Mouse (Mus musculus): ENCODE results near the gene Faf1.

GRCm38 (mm10) chr4:109674097-109674496 lies 2.3 kb upstream of the Faf1 start:
- TF ChIP-seq CTCF (IDR thresholded peaks at IDR 0.05; ENCODE audit: low read depth) (no peak), EP300 (optimal IDR thresholded peaks at IDR 0.05) (no peak)
